Mouse (Mus musculus) layer of hippocampus, adult 9-10 months (tissue): Measurements from ENCODE around the gene Mios.

ENCODE experiments used
- DNase-seq: peaks from one replicate; pipeline ENCODE4 v3.0.0; 2022; ENCODE audit warnings: low spot score

Gene Mios

GRCm38 (mm10) chr6:8278426-8279002, 69.5 kb downstream of the Mios start:
- no peak for DNase-seq

DNA sequence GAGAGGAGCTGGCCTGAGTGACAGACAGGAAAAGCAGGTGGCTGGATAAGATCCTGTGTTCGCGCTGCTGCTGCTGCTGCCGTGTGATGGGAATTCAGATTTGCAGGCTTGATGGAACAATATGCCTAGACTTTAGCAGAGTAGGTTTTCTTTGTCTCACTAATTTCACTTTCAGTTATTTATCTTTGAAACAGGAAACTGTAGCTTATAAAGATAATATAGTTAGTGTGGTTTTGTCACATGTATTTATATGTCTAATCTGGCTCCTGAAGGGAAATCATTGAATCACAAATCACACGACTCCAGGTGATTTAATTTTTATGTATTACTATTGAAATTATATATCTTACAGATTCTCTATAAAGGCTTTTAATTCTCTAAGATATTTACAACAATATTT, 74.2 kb downstream of the Mios start:
- DNase-seq: no peak

GRCm38 (mm10) chr6:8285401-8285960, 76.5 kb downstream of the Mios start:
- no peak for DNase-seq
